Mouse (Mus musculus) adrenal gland, adult 18-20 months (tissue): Measurements from ENCODE around the gene Hrasls. TPM values are rescaled to one million over a fixed set of nuclear protein-coding genes. Genes with fewer than 3 reads are reported as not detected.
A peak's percentile ranks its signal among the peaks of the same experiment; 100 is the strongest.

Experiments
- DNase-seq, 2 experiments: peaks; one replicate each; pipeline ENCODE4 v3.0.0; 2021 to 2022; ENCODE audit warnings: low spot score in 2 of 2
- long read RNA-seq, 2 experiments: library from polyadenylated mRNA; stranded (forward); transcript quantifications; one replicate each; pipeline ENCODE4 v2.0.0; 2021
- total RNA-seq, 2 experiments: library from RNA; stranded (reverse); gene quantifications; 1 replicate in 1 of 2; 2 replicates in 1 of 2; pipeline ENCODE4 v1.2.3; 2021

The Hrasls gene
- total RNA-seq: 1 to 10 TPM; 1.5 to 6.4 TPM
- long read RNA-seq, experiment 1: 0 reads
- long read RNA-seq, experiment 2, partial matches to known transcripts: 0 of 9 reads
- long read RNA-seq, experiment 2, other reads (novel, unspliced or antisense): 1 of 9 reads

GRCm38 (mm10) chr16:29209605-29210411, at the start of gene Hrasls:
Gene Hrasls, plus strand, starts transcription at chr16:29209695.
- peak; percentile 54 to 66 for DNase-seq

DNA sequence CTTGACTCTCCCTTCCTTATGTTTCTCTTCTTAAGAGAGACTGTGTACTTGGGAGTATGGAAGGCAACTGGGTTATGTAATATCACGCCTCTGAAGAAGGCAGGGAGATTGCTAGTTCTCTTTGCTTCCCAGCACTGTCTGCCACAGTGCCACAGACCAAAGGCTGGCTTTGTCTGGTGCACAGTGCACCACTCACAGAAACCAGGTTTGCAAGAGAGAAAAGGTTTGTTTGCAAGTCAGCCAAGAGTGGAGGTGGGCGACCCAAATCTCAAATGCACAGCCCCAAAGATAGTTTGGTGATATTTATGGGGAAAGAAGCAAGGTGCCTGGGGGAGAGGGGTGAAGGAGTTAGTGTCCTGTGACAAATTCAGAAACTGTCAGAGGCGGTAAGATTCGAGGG, 47.2 kb upstream of the Hrasls start:
- no peak for DNase-seq

- DNase-seq: no peak
These were observed 42.4 kb upstream of the Hrasls start for GRCm38 (mm10) chr16:29167051-29167450.

DNA sequence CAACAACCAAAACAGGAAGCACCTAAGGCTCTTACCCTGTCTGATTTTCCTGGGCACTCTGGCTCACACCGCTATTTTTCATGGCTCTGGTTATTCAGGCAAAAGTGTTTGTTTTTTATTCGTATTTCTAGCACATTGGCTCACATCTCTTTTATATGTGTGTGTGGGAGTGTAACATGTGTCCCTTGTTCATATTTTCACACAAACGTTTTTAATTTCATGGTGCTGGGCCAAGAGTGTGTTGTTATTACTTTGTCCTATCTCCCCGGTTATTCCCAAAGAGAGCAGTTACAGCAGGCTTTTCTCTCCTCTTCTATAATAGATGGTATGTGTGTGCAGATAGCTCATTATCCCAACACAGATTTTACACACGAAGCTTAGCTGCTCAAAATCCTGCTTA, 37.8 kb upstream of the Hrasls start:
- no peak for DNase-seq

DNA sequence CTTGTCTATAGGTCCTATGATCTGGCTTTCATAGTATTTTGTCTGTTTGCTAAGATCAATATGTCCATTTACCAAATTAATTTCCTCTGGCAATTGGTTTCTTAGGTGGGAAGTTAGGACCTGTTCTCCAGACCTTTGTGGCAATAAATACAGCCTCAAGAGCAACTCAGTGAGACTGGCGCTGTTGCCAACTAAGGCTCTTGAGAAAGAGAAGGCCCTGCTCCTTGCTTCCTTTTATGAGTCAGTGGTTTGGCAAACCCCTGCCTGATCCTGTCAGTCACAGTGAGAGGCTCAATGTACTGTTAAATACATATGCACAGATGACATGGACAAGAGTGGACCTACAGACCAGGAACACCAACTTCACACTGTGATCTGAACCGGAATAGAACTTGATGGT, 36.3 kb upstream of the Hrasls start:
- no peak for DNase-seq

DNA sequence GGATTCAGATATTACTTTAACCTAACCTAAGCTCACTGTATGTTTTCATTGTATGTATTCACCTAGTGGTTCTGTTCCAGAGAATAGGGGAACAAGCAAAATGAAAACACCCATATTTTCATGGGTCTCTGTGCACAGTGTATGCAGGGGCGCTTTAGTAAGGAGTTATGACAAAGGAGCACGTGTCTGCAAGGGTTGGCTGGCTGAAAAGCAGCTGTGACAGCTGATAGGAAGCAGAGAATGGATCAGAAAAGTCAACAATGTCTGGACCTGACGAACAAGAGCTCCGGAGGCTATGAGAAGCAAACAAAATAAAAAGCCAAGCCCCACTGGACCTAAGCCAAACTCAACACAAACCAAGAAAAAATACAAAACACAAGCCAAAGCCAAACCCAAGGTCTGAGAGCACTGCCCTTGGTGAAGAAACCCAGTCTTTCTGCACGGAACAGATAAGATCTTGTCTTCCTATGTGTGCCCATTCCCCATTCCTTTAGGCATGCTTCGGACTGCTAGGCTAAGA, 34.6 kb upstream of the Hrasls start:
- no peak for DNase-seq

DNA sequence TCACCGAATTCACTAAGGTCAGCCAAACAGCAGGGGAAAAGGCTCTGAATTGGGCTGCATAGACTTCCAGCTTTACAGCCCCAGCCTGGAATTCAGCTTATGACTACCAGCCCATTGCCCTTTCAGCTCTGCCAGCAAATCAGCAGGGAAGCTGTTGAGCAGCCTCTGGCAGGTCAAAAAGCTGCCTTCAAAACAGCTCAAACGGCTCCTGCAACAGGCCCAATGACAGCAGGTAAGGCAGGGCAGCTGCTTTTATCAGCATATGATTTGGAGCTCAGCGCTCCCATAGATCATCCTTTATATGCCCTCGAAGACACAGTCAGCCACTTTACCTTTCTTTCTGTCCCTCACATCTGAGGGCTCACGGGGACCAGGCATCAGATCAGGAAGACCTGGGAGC, 16.6 kb upstream of the Hrasls start:
- no peak for DNase-seq

DNA sequence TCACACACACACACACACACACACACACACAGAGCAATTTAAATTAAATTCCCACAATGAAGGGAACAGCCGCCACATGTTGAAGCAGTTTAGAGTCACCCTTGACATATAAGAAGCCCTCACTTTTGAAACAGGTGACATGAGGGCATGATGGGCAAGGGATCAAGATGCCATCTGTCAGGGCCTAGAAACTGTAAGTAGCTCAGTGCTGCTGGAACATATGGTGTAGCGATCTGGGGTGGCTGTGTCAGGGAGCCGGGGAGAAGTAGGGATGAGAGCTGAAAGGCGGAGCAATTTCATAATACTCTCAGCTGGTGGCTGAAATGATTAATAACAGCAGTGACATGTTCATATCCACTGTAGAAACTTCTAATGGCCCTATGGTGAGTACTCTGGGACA, 15.5 kb upstream of the Hrasls start:
- no peak for DNase-seq

DNA sequence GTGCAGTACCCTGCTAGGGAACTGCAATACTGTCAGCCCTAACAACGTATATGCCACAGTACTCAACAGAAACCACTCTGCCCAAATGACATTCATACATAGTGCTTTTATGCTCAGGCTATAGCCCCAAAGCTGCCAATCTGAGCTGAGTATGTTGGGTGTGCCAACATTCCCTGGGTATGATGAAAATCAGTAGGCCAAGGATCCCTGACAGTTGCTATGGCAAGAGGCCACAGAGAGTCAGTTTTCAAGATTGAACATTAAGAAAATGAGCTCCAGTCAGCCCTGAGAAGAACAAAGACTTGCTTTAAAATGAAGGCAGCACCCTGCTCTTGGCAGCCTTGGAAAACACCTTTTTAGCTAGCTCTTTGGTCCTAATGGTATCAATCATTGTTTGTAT, 14.3 kb upstream of the Hrasls start:
- no peak for DNase-seq

GRCm38 (mm10) chr16:29198461-29198860, 11.0 kb upstream of the Hrasls start:
- DNase-seq: no peak

- DNase-seq: no peak
These were observed 8.3 kb upstream of the Hrasls start for GRCm38 (mm10) chr16:29201146-29201545.

DNA sequence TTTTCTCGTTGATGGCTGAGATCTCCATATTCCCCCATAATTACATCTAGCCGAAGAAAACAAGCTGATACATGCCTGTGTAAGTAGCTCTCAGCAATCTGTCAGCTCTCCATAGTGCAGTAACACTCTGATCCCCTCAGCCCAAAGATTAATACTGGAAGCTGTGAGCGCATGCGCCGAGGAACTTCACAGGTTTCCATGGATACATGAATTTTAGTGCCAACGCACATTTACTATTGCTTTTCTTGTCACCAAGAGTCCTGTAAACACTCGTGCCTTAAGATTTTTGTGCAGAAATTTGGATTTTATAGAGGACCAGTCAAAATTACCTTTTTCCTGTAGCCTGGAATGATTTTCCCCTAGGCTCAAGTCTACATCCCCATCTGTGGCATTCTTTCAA, 4.6 kb upstream of the Hrasls start:
- DNase-seq: no peak

DNA sequence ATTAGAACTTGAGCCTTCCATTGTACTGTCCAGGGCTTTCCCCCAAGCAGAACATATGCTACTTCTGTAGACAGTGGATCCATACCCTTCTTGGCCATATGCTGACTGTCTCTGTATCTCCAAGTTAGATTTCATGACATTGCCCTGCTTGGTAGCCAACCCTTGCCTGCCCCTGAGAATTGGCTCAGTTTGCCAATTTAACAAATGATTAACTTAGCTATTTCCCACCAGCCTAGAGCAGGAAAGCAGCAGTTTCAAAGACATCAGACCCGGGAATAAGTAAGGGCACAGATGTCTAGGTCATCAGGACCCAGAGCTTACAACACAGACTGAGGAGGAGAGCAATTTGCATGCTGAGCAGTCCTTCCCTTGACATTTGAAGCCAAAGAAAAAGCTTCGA, 3.9 kb upstream of the Hrasls start:
- no peak for DNase-seq

GRCm38 (mm10) chr16:29208841-29209240, 654 bp upstream of the Hrasls start:
- DNase-seq: no peak

DNA sequence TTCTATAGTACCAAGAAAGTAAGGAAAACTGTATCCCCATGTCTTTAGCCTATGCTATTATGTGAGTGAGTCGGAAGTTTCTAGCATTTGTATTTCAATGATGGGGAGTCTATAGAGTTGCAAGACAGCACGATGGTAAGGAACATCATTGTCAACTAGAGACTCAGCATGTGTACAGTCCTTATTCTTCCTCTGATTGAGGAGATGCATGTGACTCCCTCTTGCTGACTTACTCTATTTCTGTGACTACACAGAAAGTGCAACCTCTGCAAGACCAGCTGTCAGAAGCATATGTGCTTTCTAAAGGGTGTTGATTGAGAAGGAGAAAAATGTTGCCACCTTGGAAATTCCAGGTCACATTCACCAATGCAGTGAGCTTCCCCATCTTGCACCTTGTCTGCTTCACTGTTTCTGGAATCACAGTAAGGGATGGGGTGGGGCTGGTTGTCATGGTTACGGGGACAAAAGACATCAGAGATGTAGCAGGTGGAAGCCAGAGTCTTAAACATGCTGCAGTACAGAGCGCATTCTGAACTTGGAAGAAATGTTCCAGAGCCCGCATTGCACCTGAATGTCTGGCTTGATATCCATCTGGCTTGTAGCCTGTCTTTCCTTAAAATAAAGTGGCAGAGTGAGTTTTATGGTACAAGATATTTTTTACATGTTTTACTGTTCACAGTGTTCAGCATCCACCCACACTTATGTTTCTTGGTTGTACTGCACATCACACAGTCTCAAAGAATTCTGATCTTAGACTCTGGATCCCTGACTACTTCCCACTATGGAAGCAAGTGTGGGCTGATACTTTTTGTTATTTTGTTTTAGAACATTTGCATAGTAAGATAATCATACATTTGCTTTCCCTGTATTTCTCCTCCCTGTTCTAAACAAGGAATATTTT, 7.2 kb downstream of the Hrasls start:
- no peak for DNase-seq

DNA sequence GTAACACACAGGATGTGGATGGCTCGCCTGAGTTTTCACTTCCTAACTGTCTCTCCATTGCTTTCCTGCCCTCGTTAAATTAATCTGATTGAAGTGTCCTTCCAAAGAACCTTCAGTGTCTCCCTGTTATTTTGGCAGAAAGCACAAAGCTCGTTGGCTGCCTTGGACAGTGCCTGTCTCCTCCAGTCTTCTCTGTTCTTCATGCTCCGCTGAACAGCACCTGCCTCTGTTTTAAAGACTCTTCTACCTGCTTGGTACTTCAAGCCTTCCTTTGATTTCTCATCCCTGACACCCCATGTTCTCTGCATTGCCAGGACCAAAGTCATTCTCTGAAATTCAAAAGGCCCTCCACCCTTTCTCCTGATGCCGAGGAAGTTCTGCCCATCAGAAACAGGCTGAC, 26.5 kb downstream of the Hrasls start:
- no peak for DNase-seq

GRCm38 (mm10) chr16:29254325-29254724, 44.8 kb downstream of the Hrasls start:
- DNase-seq: no peak

Other genes with a start within 250 kb of the Hrasls start
- gene Atp13a5, start 169.0 kb downstream of the Hrasls start, total RNA-seq: not detected